Mouse (Mus musculus): Measurements from ENCODE around the gene Tifa.
"Not testable (repeated sequence)": the region's sequence is repeated elsewhere in the genome, so short reads cannot be mapped to it uniquely, and the experiment has no call there.

Tifa gene

GRCm38 (mm10) chr3:127789500-127790191, at the start of gene Tifa:
TSS of gene Tifa (plus strand) at chr3:127789805.
- peak; percentile 36 for DNase-seq

GRCm38 (mm10) chr3:127741473-127741872, 48.1 kb upstream of the Tifa start:
- DNase-seq, result no peak

GRCm38 (mm10) chr3:127743614-127744365, 45.8 kb upstream of the Tifa start:
- DNase-seq, result no peak

GRCm38 (mm10) chr3:127745504-127745903, 44.1 kb upstream of the Tifa start:
- DNase-seq, result no peak

- DNase-seq, result no peak
Observed at GRCm38 (mm10) chr3:127745911-127746640, 43.5 kb upstream of the Tifa start.

GRCm38 (mm10) chr3:127748644-127749043, 41.0 kb upstream of the Tifa start:
- DNase-seq, result no peak

GRCm38 (mm10) chr3:127749266-127749665, 40.3 kb upstream of the Tifa start:
- DNase-seq, result no peak

- DNase-seq, result no peak
Observed at GRCm38 (mm10) chr3:127749981-127750562, 39.5 kb upstream of the Tifa start.

- DNase-seq, result no peak
Observed at GRCm38 (mm10) chr3:127756458-127756857, 33.1 kb upstream of the Tifa start.

GRCm38 (mm10) chr3:127757886-127758301, 31.7 kb upstream of the Tifa start:
- no peak for DNase-seq

- no peak for DNase-seq
Observed at GRCm38 (mm10) chr3:127758806-127759205, 30.8 kb upstream of the Tifa start.

- peak; percentile 55 for DNase-seq
Observed at GRCm38 (mm10) chr3:127759212-127759611, 30.4 kb upstream of the Tifa start.

- no peak for DNase-seq
Observed at GRCm38 (mm10) chr3:127762403-127762802, 27.2 kb upstream of the Tifa start.

GRCm38 (mm10) chr3:127763076-127763612, 26.5 kb upstream of the Tifa start:
- DNase-seq, result peak; percentile 77

- no peak for DNase-seq
Observed at GRCm38 (mm10) chr3:127764541-127764940, 25.1 kb upstream of the Tifa start.

GRCm38 (mm10) chr3:127765971-127766370, 23.6 kb upstream of the Tifa start:
- DNase-seq, result no peak

GRCm38 (mm10) chr3:127769146-127769545, 20.5 kb upstream of the Tifa start:
- DNase-seq, result no peak

GRCm38 (mm10) chr3:127780021-127780644, 9.5 kb upstream of the Tifa start, which contains the start of gene Alpk1:
TSS of gene Alpk1 (minus strand) at chr3:127780527.
- peak; percentile 37 for DNase-seq

- DNase-seq, result no peak
Observed at GRCm38 (mm10) chr3:127780921-127781320, 8.7 kb upstream of the Tifa start.

GRCm38 (mm10) chr3:127782921-127783320, 6.7 kb upstream of the Tifa start:
- DNase-seq, result no peak

- not testable (repeated sequence) for DNase-seq
Observed at GRCm38 (mm10) chr3:127783680-127784079, 5.9 kb upstream of the Tifa start.

GRCm38 (mm10) chr3:127787032-127787431, 2.6 kb upstream of the Tifa start:
- DNase-seq, result no peak

Data from right cerebral cortex, postnatal 4 days (tissue).